Mouse (Mus musculus) ES-E14 (cell line): Measurements from ENCODE around the gene Col24a1.

Source experiments
- CHD2 ChIP-seq: IDR thresholded peaks from 2 replicates; pipeline ENCODE4 v1.6.1; 2014; ENCODE audit warnings: mild to moderate bottlenecking, low read depth, low read length, inconsistent platforms
- HCFC1 ChIP-seq: IDR thresholded peaks from 2 replicates; pipeline ENCODE4 v1.6.1; 2012; ENCODE audit warnings: low read length, inconsistent platforms, borderline replicate concordance; ENCODE audit not compliant: insufficient read depth
- MAFK ChIP-seq: IDR thresholded peaks from 2 replicates; pipeline ENCODE4 v1.6.1; 2014; ENCODE audit warnings: mild to moderate bottlenecking, low read depth, low read length, inconsistent platforms; ENCODE audit not compliant: insufficient read depth
- ZC3H11A ChIP-seq: IDR thresholded peaks from 2 replicates; pipeline ENCODE4 v1.6.1; 2012; ENCODE audit warnings: low read depth, mild to moderate bottlenecking, inconsistent platforms, low read length, borderline replicate concordance
- ZNF384 ChIP-seq: IDR thresholded peaks from 2 replicates; pipeline ENCODE4 v1.6.1; 2012; ENCODE audit warnings: low read depth, low read length, inconsistent platforms

DNA sequence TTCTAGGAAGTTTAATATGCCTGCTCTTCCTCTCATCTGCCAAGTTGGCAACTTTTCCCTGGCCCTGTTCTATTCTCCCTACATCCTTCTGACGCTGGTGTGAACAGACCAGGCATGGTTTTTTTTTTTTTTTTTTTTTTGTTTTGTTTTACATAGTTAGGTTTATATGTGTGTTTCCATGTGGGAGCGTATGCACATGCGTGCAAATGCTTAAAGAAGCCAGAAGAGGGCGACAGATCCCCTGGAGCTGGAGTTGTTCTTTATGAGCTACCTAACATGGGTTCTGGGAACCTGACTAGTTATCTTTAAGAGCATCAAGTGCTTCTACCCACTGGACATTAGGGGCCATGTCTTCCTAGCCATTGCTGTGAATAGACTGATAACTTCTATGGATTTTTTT, 119.9 kb downstream of the Col24a1 start:
- TF ChIP-seq ZC3H11A (0 out of 2 replicates have a peak, but pooled peaks have one; percentile 43), CHD2 (no peak), HCFC1 (no peak), ZNF384 (no peak), MAFK (no peak)
